Mouse (Mus musculus) intestine, embryonic 15.5 days (tissue): ENCODE measurements around the gene Snrnp25. TPM values are rescaled to one million over a fixed set of nuclear protein-coding genes. Genes with fewer than 3 reads are reported as not detected.

Experiments used
- ATAC-seq: fragments of 200-750 bp; cut with Nextera tagmentation; 2 replicates; pipeline ENCODE4 v1.8.0; 2017; ENCODE audit warnings: moderate TSS enrichment, moderate library complexity
- H3K27ac ChIP-seq: fragments of 300-500 bp; sonication (generic); 2 replicates; pipeline ENCODE4 v1.5.1; 2015; ENCODE audit warnings: mild to moderate bottlenecking, inconsistent platforms
- H3K27me3 ChIP-seq: fragments of 300-500 bp; sonication (generic); replicated peaks from 2 replicates; pipeline ENCODE4 v1.6.1; 2015; ENCODE audit warnings: inconsistent platforms
- H3K36me3 ChIP-seq: fragments of 300-500 bp; sonication (generic); 2 replicates; pipeline ENCODE4 v1.6.1; 2015; ENCODE audit warnings: inconsistent platforms
- H3K4me1 ChIP-seq: fragments of 300-500 bp; sonication (generic); replicated peaks from 2 replicates; pipeline ENCODE4 v1.6.1; 2015; ENCODE audit warnings: inconsistent platforms
- H3K4me2 ChIP-seq: fragments of 300-500 bp; sonication (generic); replicated peaks from 2 replicates; pipeline ENCODE4 v1.6.1; 2015; ENCODE audit warnings: mild to moderate bottlenecking, inconsistent platforms
- H3K4me3 ChIP-seq: fragments of 300-500 bp; sonication (generic); replicated peaks from 2 replicates; pipeline ENCODE4 v1.5.1; 2015; ENCODE audit warnings: inconsistent platforms
- H3K9ac ChIP-seq: fragments of 300-500 bp; sonication (generic); 2 replicates; pipeline ENCODE4 v1.6.1; 2015; ENCODE audit warnings: inconsistent platforms
- H3K9me3 ChIP-seq: fragments of 300-500 bp; sonication (generic); 2 replicates; pipeline ENCODE4 v1.6.1; 2016; ENCODE audit warnings: inconsistent platforms
- WGBS: fragments of 180-500 bp; shearing (Covaris S2); methylation state at CpG from one replicate; pipeline ENCODE4 v1.1.7; 2015; 5-methylcytosine and 5-hydroxymethylcytosine counted together
- polyA plus RNA-seq: library from polyadenylated mRNA; unstranded; fragments of >200 nt; fragmentation: Nextera tagmentation; extraction: Ambion mirVana; gene quantifications from 2 replicates; pipeline ENCODE4 v1.2.1, GENCODE M21; 2015

Snrnp25 gene
- polyA plus RNA-seq, 1 experiment from 2014 or later = 45.1 TPM

DNA sequence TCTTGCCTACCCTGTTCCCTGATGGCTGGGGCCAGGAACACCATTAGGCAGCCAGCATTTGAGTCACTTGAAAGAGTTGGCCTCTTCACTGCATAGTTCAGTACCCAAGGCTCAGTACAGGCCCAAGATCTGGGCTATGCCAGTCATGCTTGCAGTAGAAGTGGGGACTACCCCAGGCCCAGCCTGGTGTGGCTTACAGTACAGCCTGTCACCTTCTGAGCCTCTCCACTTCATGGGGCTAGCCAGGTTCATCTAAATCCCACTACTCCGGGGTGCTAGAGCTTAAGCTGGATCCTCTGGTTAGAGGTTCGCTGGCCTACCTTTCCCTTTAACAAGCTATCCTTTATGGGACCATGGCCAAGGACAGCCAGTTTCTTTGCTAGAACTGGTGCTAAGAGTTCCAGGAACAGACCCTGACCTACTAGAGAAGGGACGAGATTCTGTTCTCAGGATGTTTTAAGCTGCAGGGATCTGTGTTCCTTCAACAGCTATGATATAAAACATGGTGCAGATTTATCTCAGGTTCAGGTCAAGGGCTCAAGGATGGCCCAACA is 23.2 kb downstream of the Snrnp25 start:
- Histone ChIP-seq H3K4me1 (peaks cover 28% of the 10 kb centered on the region), H3K27me3 (no peaks in the 10 kb centered on the region), H3K4me3 (no peak overlapping the region), H3K36me3 (peaks cover 15% of the 10 kb centered on the region), H3K9me3 (no peaks in the 10 kb centered on the region), H3K27ac (no peak overlapping the region), H3K4me2 (no peak overlapping the region), H3K9ac (no peak overlapping the region)
- WGBS = 83% methylated on average over 3 of the region's 3 CpGs
- no peak for ATAC-seq

DNA sequence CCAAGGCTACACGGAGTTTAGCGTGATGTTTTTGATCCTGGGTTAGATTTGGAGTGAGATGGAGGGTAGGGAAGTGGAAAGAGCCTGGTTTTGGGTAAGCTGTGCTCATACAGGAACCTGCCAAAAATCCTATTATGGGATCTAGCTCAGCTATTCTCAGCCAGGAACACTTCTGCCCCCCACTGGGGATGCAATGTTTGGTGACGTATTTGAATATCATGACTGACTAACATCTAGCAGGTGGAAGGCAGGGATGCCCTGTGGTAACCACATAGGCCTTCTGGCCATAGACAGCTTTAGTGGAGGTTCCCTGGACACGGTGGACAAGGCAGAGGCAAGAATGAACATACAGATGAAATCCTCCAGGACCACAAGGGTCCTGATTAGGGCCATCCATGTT is 25.0 kb downstream of the Snrnp25 start:
- whole genome bisulfite sequencing = 84% methylated on average over 4 of the region's 4 CpGs
- Histone ChIP-seq H3K4me3 (no peak overlapping the region), H3K4me1 (peaks cover 25% of the 10 kb centered on the region), H3K27me3 (no peaks in the 10 kb centered on the region), H3K4me2 (no peak overlapping the region), H3K9ac (no peak overlapping the region), H3K27ac (no peak overlapping the region), H3K9me3 (no peaks in the 10 kb centered on the region), H3K36me3 (peaks cover 23% of the 10 kb centered on the region)
- no peak for ATAC-seq

DNA sequence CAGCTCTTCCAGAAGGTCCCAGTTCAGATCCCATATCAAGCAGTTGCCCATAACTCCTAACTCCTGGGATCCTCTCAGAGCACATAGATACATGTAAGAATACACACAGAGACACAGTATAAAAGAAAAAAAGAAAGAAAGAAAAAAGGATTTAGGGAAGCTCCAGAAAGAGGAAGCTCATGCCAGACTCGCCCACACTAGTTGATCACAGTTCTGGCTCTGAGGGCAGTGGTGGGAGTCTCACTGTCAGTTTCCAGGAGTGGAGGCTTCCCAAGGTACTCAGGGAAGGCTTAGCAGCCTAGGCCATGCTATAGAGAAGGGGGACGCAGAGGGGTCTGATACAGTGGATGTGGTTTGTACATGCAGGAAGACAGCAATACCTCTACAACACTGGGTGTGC is 25.9 kb downstream of the Snrnp25 start:
- no peak for ATAC-seq

GRCm38 (mm10) chr11:32232848-32233247 is 27.6 kb downstream of the Snrnp25 start:
- Histone ChIP-seq H3K36me3 (peaks cover 23% of the 10 kb centered on the region), H3K4me1 (peaks cover 21% of the 10 kb centered on the region), H3K9ac (no peak overlapping the region), H3K27me3 (no peaks in the 10 kb centered on the region), H3K27ac (no peak overlapping the region), H3K4me2 (no peak overlapping the region), H3K9me3 (no peaks in the 10 kb centered on the region), H3K4me3 (no peak overlapping the region)
- peak; percentile 14; the same call in 1 of the 2 replicates for ATAC-seq
- 69% methylated on average over 10 of the region's 10 CpGs for WGBS

More for the DNA sequence above, 25.9 kb downstream of the Snrnp25 start:
- Histone ChIP-seq H3K4me1 (peaks cover 24% of the 10 kb centered on the region), H3K27ac (no peak overlapping the region), H3K9ac (no peak overlapping the region), H3K36me3 (peaks cover 23% of the 10 kb centered on the region), H3K4me3 (no peak overlapping the region), H3K4me2 (no peak overlapping the region), H3K9me3 (no peaks in the 10 kb centered on the region), H3K27me3 (no peaks in the 10 kb centered on the region)
- 93% methylated on average over 2 of the region's 2 CpGs for WGBS

DNA sequence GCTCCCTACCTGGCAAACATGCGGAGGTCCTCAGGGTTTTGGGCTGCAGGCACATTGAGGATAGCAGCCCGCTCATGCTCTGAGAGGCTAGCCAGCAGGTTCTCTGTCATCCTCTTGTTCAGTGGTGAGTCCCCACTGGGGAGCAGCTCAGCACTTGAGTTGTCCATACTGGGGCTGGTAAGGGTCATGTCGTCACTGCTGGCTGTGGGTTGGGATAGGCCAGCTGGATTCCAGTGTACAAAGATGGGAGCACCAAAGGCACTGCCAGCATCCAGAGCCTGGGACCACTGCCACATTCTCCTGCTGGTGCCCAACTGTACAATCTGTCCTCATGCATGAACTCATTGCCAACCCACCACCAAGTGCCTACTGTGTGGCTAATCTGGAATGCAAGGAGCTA is 28.7 kb downstream of the Snrnp25 start:
- Histone ChIP-seq H3K27me3 (no peaks in the 10 kb centered on the region), H3K36me3 (peaks cover 23% of the 10 kb centered on the region), H3K4me1 (peaks cover 22% of the 10 kb centered on the region), H3K27ac (no peak overlapping the region), H3K4me3 (no peak overlapping the region), H3K9ac (no peak overlapping the region), H3K4me2 (no peak overlapping the region), H3K9me3 (no peaks in the 10 kb centered on the region)
- ATAC-seq = no peak
- WGBS = 88% methylated on average over 3 of the region's 3 CpGs

DNA sequence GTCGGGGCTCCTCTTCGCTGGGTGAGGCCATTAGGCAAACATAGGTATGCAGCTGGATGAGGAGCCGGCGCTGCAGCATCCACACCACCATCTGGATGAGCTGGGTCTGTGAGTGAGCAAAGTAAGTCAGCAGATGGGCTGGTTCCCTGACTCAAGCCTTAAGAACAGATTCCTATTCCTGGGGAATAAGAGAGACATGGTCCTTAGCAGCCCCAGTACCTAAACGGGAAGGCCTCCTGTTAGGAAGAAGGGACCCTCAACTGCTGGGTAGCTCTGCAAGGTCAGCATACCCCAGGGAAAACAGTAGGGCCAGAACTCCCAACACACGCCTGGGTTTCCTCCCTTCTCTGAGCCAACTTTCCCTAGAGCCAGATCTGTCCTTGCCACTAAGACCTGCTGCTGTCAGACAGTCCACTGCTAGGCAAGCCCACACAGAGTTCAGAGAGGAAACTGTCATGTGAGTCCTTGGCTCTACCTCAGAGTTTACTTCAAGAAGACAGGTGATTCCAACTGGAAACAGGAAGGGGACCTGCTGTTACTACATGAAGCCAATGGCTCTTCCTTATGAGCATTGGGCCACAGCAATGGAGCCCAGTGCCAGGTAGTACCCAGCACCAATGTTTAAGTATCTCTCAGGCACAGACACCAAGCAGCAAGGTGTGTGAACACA is 29.7 kb downstream of the Snrnp25 start:
- 79% methylated on average over 6 of the region's 6 CpGs for WGBS
- peaks cover 22% of the 10 kb centered on the region for H3K4me1 ChIP-seq
- H3K9ac ChIP-seq = no peak overlapping the region
- no peaks in the 10 kb centered on the region for H3K9me3 ChIP-seq
- no peak for ATAC-seq
- H3K27me3 ChIP-seq = no peaks in the 10 kb centered on the region
- peak overlapping the region; percentile 56; the same call in 1 of the 2 replicates for H3K27ac ChIP-seq
- no peak overlapping the region for H3K4me3 ChIP-seq
- H3K36me3 ChIP-seq = peaks cover 29% of the 10 kb centered on the region
- H3K4me2 ChIP-seq = no peak overlapping the region

GRCm38 (mm10) chr11:32235646-32236045 is 30.4 kb downstream of the Snrnp25 start:
- WGBS = 27% methylated on average over 3 of the region's 3 CpGs
- no peak overlapping the region for H3K4me3 ChIP-seq
- H3K9me3 ChIP-seq = no peaks in the 10 kb centered on the region
- H3K4me1 ChIP-seq = peaks cover 22% of the 10 kb centered on the region
- H3K9ac ChIP-seq = no peak overlapping the region
- no peak overlapping the region for H3K4me2 ChIP-seq
- peaks cover 23% of the 10 kb centered on the region for H3K36me3 ChIP-seq
- no peak overlapping the region for H3K27ac ChIP-seq
- peak; percentile 37 for ATAC-seq
- no peaks in the 10 kb centered on the region for H3K27me3 ChIP-seq

DNA sequence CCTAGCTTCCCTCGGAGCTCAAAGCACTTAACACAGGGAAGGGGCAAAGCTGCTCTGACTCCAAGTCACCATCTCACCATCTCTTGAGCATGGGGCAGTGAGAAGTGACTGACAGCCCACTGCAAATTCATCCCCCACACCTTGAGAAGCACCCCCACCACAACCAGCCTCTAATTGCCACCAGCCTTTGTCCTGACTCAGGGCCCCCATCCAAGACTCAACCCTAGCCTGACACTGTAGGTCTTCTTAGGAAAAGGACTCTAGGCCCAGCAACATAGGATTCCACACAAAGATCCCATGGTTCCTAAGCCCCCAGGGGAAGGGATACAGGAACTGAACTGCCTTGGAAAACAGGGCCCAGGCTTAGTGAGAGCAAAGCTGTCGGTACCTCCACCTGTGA is 30.9 kb downstream of the Snrnp25 start:
- peak overlapping the region; percentile 56; the same call in 1 of the 2 replicates for H3K27ac ChIP-seq
- H3K4me1 ChIP-seq = peaks cover 22% of the 10 kb centered on the region
- no peaks in the 10 kb centered on the region for H3K27me3 ChIP-seq
- no peaks in the 10 kb centered on the region for H3K9me3 ChIP-seq
- no peak overlapping the region for H3K4me3 ChIP-seq
- H3K4me2 ChIP-seq = no peak overlapping the region
- no peak overlapping the region for H3K9ac ChIP-seq
- ATAC-seq = no peak
- H3K36me3 ChIP-seq = peaks cover 23% of the 10 kb centered on the region
- WGBS = 73% methylated on average over 2 of the region's 2 CpGs

DNA sequence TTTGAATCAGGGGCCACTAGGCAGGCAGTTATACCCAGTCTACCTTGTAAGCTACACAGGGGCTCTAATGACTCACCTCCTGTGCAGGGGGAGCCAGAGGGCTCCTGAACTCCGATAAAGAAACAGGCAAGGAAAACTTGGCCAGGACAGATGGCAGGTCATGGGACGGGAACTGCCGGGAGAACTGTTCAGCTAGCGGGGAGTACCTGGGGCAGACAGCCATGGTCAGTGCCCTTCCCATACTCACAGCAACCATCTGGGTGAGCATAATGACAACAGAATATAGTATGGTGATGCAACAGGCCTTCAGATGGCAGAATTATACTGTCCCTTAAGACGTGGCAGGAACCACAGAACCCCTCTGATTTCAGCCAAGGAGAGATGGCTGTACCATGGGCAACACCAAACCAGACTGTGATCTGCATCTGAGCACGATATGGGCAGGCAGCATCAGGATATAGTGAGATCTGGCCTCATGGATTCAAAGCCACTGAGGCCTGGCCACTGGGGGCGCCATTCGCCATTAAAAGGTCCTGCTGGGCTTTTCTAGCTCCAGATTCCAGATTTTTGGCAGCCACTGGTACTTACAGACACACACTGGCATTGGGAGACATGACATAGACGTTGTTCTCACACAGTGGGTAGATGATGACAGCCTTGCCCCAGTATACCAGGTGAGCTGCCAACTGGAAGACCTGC is 31.6 kb downstream of the Snrnp25 start:
- no peak overlapping the region for H3K9ac ChIP-seq
- H3K4me3 ChIP-seq = no peak overlapping the region
- no peaks in the 10 kb centered on the region for H3K27me3 ChIP-seq
- no peak overlapping the region for H3K27ac ChIP-seq
- H3K4me2 ChIP-seq = no peak overlapping the region
- peaks cover 22% of the 10 kb centered on the region for H3K4me1 ChIP-seq
- no peak for ATAC-seq
- H3K9me3 ChIP-seq = no peaks in the 10 kb centered on the region
- peaks cover 16% of the 10 kb centered on the region for H3K36me3 ChIP-seq
- WGBS = 62% methylated on average over 9 of the region's 9 CpGs

- peaks cover 13% of the 10 kb centered on the region for H3K36me3 ChIP-seq
- no peak overlapping the region for H3K4me3 ChIP-seq
- no peaks in the 10 kb centered on the region for H3K27me3 ChIP-seq
- H3K9me3 ChIP-seq = no peaks in the 10 kb centered on the region
- no peak overlapping the region for H3K9ac ChIP-seq
- H3K4me2 ChIP-seq = no peak overlapping the region
- no peak overlapping the region for H3K27ac ChIP-seq
- 94% methylated on average over 3 of the region's 3 CpGs for WGBS
- no peak for ATAC-seq
- H3K4me1 ChIP-seq = peaks cover 22% of the 10 kb centered on the region
Measured at GRCm38 (mm10) chr11:32237411-32237795, 32.2 kb downstream of the Snrnp25 start.

DNA sequence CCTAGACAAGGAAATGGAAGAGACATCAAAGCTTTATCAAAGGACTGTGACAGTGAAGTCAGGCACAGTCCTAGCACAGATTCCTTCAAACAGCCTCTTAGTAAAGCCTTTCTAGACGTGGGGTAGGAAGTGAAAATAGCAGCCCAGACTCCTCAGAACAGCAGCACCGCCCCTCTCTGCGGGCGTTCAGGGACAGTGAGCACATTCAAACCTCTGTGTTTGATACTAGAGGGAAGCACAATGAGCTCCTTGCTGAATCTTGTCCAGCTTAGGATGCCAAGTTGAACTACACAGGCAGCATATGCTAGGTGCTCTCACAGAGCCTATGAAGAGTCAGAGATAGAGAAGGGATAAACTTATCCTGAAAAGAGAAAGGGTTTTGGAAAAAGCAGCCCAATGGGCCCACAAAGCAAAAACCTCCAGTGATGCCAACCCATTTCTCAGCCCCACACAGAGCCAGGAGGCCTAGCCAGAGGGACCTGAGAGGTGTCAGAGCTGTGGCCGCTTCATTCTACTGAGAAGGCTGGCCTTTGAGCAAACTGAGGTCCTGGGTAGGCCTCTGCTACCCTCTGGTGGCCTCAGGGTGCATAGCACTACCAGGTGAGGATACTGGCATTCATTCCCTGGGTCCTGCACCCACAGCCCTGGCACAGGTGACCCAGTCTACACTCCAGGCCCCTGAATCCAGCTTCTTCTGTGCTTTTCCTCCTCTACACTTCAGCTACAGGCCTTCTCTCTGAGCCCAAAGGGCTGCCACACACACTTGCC is 33.1 kb downstream of the Snrnp25 start:
- WGBS = 70% methylated on average over 5 of the region's 5 CpGs
- Histone ChIP-seq H3K9me3 (no peaks in the 10 kb centered on the region), H3K27me3 (no peaks in the 10 kb centered on the region), H3K9ac (no peak overlapping the region), H3K27ac (no peak overlapping the region), H3K36me3 (peaks cover 13% of the 10 kb centered on the region), H3K4me3 (no peak overlapping the region), H3K4me1 (peaks cover 22% of the 10 kb centered on the region), H3K4me2 (no peak overlapping the region)
- ATAC-seq = peak; percentile 52

DNA sequence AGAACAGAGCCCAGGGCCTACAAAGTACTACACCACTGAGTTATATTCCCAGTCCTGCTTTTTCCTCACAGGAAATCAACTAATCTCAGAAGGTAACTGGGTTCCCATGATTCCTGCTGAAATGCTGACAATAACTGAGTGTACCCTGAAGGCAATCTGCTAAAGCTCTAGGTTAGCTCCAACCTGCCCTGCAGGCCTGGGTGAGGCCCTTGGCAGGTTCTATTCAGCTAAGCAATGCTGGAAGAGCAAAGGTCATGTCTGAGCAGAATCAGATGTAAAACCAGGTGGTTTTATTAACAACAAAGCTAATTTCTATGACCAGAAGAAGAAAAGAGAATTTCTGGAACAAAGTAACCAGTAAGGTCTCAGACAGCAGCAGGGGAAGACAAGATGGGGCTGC is 36.2 kb downstream of the Snrnp25 start:
- peaks cover 2% of the 10 kb centered on the region; the same call in 1 of the 2 replicates for H3K4me1 ChIP-seq
- H3K4me2 ChIP-seq = no peak overlapping the region
- H3K4me3 ChIP-seq = no peak overlapping the region
- ATAC-seq = peak; percentile 84
- no peaks in the 10 kb centered on the region for H3K27me3 ChIP-seq
- H3K36me3 ChIP-seq = peaks cover 5% of the 10 kb centered on the region; the same call in 1 of the 2 replicates
- H3K9ac ChIP-seq = no peak overlapping the region
- peak overlapping the region; percentile 54 for H3K27ac ChIP-seq
- H3K9me3 ChIP-seq = no peaks in the 10 kb centered on the region
